Mouse (Mus musculus) c-Kit-positive CD71-negative TER-119-negative erythroid progenitor cells, embryonic 14.5 days (primary cell): ENCODE measurements at regions not wholly inside any gene's neighbourhood (a gene's known extent, or its start where the extent isn't known, plus 50 kb on each side); places are given as distances from the start of the nearest gene placed in this dataset.

Experiments used
- DNase-seq: peaks from one replicate; pipeline ENCODE4 v3.0.0-alpha.2; 2013; ENCODE audit warnings: low read depth

DNA sequence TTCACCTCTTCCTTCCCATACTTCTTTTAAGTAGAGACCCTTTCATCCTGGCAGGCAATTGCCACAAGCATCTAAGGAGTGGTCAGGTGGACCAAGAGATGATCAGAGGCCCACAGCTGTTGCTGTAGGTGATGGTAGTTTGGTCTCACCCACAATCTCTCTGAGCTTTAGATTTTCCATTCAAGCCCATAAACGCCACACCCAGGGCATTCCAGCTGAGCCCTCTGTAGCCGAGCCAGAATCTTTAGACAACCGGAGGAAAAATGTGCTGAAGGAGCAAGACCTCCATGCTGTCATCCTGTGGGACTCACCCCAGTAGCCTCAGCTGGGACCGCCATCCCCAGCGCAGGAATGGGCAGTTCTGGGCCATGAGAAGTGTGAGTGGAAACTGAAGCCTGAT is 93.7 kb upstream of the Dlx2 start:
- no peak for DNase-seq

GRCm38 (mm10) chr2:71644038-71644470 is 97.5 kb upstream of the Dlx2 start:
- DNase-seq, result no peak

- no peak for DNase-seq
Observed at GRCm38 (mm10) chr2:71647914-71648497, 97.4 kb upstream of the Itga6 start.

GRCm38 (mm10) chr2:71651662-71652061 is 93.8 kb upstream of the Itga6 start:
- no peak for DNase-seq

- DNase-seq, result no peak
Observed at GRCm38 (mm10) chr2:71652261-71652801, 93.1 kb upstream of the Itga6 start.

DNA sequence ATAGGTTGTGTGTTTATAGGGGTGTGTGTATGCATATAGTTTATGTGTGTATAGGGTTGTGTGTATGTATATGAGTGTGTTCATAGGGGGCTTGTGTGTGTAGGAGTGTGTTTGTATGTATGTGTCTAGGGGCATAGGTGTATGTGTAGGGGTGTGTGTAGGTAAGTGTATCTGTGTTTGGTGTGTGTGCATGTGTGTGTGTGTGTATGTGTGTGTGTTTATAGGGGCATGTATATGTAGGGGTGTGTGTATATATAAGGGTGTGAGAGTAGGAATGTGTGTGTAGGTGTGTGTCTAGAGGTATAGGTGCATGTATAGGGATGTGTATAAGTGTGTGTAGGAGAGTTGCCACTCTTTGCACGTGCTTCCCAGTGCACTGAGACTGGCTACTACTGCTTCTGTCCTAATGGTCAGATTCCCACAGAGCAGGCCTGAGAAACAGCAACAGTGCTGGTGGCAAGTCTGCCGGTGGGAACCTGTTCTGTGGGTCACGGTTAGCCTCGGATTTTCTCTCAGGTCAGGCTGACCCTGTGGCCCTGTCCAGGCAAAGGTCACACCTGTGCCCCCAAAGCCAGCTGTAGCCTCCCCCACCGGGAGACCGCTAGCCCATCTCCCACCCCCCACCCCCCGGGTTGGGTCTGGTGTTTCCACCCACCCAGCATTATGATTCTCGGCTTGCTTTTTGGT is 90.5 kb upstream of the Itga6 start:
- no peak for DNase-seq

DNA sequence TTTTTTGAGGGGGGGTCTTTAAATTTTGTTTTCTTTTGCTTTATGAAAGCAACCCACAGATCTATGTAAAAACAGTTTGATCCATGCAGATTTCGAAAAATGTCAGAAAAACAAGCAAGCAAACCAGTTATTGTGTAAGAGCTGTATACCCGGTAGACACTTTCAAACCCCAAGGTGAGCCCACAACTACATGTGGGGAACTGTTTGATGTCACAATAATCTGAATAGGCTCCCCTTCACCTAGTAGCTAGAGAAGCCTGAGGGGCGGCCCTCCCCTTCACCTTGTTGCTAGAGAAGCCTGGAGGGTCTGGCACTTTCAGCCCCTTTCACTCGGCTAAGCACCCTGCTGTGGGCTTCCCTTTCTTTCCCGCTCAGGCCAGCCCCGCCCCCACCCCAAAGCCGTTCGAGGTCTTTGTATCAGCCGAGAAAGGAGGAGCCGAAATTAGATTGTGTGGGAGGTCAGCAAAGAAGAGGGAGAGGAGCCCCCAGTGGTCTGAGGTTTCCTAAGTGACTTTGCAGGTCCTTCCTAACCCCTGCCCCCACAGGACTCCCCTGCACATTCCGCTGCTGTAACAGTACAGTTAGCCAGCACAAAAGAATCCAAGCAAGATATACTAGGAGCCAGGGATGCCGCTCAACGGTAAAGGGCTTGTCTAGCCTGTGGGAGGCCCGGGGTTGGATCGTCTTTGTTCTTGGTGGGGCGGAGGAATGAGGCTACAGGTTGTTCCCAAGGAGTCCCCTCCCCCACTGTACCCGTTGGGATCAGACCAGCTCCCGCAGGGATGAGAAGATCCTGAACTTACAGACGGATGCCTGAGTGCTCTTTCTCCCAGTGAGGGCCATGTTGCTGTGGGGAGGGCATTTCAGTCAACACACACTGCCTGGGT is 89.7 kb upstream of the Itga6 start:
- DNase-seq, result no peak

DNA sequence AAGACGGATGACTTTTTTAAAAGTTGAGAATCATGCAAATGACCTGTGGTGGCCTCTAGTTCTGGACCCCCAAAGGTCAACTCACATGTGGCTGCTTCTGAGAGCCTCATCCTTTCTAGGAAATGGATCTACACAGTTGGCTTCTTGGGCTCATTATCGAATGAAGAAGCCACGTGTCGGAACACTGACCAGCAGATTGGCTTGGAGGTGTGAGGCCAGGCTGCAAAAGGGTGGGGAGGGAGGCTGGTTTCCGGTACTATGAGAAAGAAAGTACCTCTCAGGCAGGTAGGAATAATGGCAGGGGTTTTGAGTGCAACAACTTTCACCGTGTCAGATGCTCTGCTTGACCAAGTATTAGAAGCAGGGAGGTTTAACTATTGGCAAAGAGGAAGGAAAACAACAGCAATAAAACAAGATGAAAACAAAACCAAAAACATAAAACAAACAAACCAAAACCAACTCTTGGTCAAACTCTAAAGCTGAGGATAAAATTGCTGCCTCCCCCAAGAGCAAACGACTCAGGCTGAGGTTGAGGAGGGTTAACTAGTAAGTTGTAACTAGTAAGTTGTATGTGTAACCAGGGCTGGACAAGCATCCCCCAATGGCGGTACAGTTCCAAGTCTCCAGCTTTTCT is 88.7 kb upstream of the Itga6 start:
- DNase-seq, result no peak

GRCm38 (mm10) chr2:71661438-71661837 is 84.0 kb upstream of the Itga6 start:
- no peak for DNase-seq

DNA sequence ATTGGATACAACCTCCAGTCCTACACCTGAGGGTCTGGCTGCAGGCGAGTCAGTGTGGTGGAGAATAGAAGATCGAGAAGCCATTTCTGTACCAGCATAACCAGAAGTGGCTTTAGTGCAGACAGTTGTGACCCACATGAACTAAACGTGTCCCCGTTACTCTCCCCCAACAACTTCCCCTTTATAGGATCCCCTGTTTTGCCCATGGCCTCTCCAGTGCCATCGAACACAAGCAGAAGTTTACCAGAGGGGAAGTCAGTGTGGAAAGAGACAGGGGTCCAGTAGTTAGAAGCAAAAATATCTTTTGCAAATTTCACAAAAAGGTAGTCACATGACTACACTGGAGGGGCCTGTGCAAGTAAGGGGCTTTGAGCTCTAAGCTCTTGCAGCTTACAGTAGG is 83.4 kb upstream of the Itga6 start:
- no peak for DNase-seq

- DNase-seq, result no peak
Observed at GRCm38 (mm10) chr2:71663453-71663852, 82.0 kb upstream of the Itga6 start.

DNA sequence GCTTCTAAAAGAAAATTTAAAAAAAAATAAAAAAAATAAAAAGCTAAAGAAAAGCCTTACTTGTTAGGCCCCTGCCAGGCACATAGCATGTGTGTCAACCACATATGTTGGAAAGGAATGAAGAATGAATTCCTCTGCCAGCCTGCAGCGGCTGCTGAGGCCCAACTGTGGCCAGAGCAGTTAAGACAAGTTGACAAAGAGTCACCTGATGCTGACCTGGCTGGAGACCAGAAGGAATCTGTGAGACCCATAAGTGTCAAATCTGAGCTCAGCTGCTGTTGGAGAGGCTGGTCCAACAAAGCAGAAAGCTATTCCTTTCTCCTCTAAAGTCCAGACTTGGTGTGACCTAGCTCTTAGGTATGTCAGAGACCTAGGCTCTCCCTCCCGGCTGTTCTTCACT is 78.5 kb upstream of the Itga6 start:
- DNase-seq, result no peak

- no peak for DNase-seq
Observed at GRCm38 (mm10) chr2:71667746-71668145, 77.7 kb upstream of the Itga6 start.

GRCm38 (mm10) chr2:71670228-71670790 is 75.1 kb upstream of the Itga6 start:
- DNase-seq, result no peak

GRCm38 (mm10) chr2:71670882-71671281 is 74.5 kb upstream of the Itga6 start:
- no peak for DNase-seq

DNA sequence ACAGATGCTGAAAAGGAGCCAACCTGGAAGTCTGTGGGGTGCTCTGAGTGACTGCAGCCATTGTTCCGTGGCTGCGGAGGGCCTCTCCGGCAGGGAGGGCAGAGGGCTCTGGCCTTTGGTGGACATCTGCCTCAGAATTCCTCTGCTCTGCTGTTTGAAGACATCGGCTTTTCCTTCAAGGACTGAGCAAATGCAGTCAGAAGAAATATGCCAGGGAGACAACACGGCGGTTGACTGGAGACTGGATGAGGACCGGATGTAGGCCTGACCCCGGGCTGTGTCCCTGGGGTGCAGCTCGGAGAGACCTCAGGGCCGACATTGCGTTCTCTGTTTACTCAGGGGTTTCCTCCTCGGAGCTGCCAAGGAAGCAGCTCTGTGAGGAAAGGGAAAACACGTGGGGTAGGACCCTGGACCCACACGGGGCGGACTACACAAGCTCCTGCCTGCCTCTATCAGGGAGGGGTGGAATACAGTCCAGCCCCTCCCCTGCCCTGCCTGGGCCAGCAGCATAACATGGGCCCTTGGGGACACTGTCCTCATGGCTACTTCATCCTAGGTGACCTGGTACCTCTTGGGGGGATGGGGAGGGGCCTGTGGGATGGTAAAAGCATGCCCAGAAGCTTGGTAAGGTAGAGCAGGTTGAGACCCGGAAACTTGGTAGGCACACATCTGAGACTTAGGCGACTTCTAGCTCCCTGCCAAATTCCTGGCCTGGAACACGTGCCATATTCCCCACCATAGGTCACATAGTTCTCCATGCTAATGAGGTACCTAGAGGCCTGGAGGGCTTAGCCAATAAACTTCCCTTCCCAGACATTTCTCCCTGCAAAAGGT is 72.1 kb upstream of the Itga6 start:
- no peak for DNase-seq

- no peak for DNase-seq
Observed at GRCm38 (mm10) chr2:71680746-71681145, 64.7 kb upstream of the Itga6 start.

DNA sequence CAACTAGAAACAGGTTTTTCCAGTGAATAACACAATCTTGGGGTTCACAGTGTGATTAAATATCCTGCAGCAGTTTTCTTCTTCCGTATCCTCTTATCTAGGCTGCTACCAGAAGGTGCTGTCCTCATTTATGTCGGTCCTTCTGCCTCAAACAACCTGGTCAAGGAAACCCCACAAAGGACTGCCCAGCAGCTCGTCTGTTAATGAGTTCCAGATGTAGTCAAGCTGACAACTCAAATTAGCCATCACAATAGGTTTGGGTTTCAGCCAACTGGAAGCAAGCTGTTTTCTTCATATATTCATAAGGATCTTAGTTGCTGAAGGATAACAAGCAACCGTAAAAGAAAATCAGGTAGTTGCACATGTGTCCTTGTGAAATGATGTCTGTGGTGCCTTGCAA is 64.3 kb upstream of the Itga6 start:
- no peak for DNase-seq

DNA sequence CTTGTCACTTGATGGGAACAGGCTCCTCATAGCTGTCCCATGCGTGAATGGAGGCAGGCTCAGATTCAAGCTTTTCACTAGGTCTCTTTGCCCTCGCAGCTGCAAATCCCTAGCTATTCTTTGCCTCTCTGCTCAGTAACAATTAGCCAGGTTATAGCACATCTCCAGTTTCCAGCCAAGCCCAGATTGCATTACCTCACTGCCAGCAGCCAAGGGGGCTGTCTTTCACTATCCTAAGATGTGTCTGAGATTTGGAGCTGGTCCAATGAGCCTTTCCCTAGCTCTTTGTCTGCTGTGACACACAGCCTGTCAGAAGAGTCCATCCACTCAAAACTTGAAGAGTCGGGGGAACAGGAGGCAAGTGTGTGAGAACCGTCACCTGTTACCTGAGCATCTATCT is 62.0 kb upstream of the Itga6 start:
- DNase-seq, result no peak

DNA sequence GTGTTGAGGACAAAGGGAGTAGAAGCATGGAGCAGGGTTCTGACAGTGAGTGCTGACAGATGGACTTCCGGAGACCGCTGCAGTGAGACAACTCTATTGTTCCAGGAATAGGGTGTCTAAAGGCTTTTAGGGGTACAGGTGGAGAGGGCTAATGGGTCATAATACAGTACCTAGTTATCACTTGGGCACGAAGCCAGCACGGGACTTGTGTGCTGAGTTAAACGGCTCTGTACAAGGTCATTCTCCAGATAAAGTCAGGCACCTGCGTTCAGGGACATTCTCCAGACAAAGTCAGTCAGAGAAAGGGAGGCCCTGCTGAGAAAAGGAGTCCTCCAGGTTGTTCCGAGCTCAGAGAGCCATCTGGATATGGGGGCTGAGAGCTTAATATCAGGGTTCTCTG is 60.2 kb upstream of the Itga6 start:
- DNase-seq, result no peak

DNA sequence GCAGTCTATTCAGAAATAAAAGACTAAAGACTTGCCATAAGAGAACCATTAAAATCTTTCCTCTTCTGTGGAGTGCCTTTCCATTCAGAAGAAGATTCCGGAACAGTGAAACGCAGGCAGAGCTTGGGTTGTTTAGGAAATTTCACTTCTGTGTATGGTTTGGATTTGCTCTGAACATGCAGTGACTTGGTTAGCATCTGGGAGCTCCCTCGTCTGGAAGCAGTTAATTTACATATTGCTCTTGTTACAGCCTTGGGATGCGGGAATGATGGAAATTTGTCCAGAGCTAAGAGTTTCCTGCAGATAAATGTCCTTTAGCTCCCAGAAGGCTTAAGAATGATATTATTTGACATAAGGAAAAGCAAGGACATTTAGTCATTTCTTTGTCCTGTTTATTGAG is 56.4 kb upstream of the Itga6 start:
- DNase-seq, result no peak
